Mouse (Mus musculus): ENCODE data around the gene Rab3a. TPM values are rescaled to one million over a fixed set of nuclear protein-coding genes. Genes with fewer than 3 reads are reported as not detected.

Gene Rab3a
- 832 and 885 TPM in 2 replicates for polyA plus RNA-seq (2015; fragmentation: Nextera tagmentation; extraction: Ambion mirVana)

GRCm38 (mm10) chr8:70754043-70754870 lies at the start of gene Rab3a:
Gene Rab3a, plus strand, starts transcription at chr8:70754679.

DNA sequence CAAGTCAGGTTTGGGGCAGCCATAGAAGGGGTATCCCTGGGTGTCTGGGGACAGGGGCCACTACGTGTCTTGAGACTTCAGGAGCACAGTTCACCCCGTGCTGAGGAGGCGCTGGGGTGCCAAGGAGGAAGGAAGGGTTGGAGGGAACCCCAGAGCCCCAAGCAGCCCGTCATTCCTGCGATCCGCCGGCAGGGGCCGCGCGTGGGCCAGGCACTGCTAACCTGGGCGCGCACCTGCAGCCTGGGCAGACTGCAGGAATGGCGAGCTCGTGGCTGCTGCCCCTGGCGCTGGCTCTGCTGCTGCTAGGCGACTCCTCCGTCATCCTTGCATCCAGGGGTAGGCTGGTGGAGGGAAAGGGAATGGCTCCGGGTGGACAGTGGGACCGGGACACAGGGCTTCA lies 36.2 kb upstream of the Rab3a start, which contains the start of gene Gm3336:
TSS of gene Gm3336 (plus strand) at position 247 of the 400 bp plus-strand sequence.

DNA sequence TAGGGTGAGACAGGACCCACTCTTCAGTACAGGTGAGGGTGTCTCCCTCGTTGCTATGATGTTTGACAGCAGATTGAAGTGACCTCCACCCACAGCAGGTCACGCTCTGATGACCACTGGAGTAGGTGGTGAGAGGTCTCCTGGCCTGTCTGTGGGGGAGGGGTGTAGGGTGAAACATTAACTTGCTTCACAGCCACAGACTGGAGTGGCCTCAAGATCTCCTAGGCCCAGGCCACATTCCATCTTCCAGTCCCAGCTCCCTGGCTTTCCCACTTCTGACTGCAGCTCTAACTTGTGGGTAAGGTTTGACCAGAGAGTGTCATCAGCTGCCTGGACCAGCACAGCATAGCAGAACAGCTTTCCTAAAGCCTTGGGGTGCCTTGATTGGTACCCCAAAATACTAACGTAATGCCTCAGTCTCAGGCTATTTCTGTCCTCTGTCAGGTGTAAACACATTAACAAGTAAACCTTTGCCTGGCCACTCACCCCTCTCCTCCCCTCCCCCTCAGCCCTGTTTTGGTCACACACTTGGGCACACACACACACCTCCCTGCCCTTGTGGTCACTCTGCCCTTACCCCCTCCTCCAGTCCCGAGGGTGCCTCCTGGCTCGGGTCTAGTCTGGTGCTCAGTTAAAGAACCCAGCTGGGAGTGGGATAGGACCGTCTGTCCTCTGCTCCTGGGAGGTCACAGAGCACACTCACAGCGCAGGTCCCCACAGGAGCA lies 30.8 kb upstream of the Rab3a start, which contains the start of gene Pde4c:
TSS of gene Pde4c (plus strand) at position 235 of the 725 bp plus-strand sequence.

GRCm38 (mm10) chr8:70760775-70761406 lies 6.4 kb downstream of the Rab3a start, which contains the start of gene Mpv17l2:
Gene Mpv17l2, minus strand, starts transcription at chr8:70760946.

DNA sequence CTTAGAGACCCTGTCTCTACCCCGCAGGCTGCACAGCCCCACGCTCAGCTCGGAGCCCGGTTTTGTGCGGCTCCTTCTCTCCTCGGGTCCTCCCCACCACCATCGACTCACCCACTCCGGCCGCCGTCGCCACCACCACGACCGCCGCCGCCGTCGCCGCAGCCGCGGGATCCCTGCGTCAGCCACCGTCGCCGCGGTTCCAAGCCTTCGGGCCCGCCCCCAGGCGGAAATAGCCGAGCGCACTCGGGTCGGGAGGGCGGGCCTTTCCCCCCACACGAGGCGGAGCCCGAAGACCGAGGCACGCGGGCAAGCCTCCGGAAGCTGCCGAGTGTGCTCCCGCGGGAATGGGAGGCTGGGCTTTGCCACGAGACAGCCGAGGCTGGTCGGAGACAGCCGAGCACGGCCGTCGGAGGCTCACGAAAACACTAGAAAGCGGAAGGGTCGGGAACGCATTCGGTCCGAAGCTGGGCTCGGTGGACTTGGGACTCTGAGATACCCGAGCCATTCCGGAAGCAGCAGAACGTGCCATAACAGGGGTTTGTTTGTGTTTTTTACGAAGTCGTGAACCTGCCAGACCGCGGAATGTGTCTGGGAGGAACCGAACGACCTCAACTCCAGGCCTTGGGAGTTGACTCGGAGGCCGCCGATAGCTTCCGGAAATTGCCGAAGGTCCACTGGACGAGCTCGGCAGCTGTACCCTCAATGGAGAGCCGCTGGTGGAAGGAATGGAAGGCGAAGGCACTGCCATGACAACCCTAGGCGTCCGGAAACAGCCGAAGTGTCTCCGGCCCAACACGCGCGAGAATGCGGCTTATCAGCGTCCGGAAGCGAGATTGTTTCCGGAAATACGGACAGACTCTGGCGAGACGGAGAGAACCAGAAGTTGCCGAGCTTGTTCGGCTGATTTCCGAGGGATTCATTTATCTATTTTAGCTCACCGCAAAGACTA lies 22.3 kb downstream of the Rab3a start, which contains the start of gene Pik3r2:
TSS of gene Pik3r2 (minus strand) at position 218 of the 949 bp plus-strand sequence.

GRCm38 (mm10) chr8:70804481-70805206 lies 50.2 kb downstream of the Rab3a start, which contains the start of gene Mast3:
Gene Mast3, minus strand, starts transcription at chr8:70805054.

GRCm38 (mm10) chr8:70808239-70808638 lies 53.8 kb downstream of the Rab3a start, which contains the start of gene Il12rb1:
Gene Il12rb1, plus strand, starts transcription at chr8:70808449.

Small RNA genes within 50 kb of the gene (microRNA-seq; reads per million reads assigned to microRNA genes)
- 0.87 reads per million for gene Mir7240

Other genes starting within 250 kb of the Rab3a start
- gene Rex1bd, start 247.9 kb upstream of the Rab3a start, polyA plus RNA-seq (2015; fragmentation: Nextera tagmentation; extraction: Ambion mirVana), result 212 and 215 TPM in 2 replicates
- gene Uba52, start 243.9 kb upstream of the Rab3a start, polyA plus RNA-seq (2015; fragmentation: Nextera tagmentation; extraction: Ambion mirVana), result 753 and 869 TPM in 2 replicates
- gene Fkbp8, start 227.0 kb upstream of the Rab3a start, polyA plus RNA-seq (2015; fragmentation: Nextera tagmentation; extraction: Ambion mirVana), result 305 and 354 TPM in 2 replicates
- gene Kxd1, start 226.7 kb upstream of the Rab3a start, polyA plus RNA-seq (2015; fragmentation: Nextera tagmentation; extraction: Ambion mirVana), result 52.3 and 54.9 TPM in 2 replicates
- gene Ell, start 215.2 kb upstream of the Rab3a start, polyA plus RNA-seq (2015; fragmentation: Nextera tagmentation; extraction: Ambion mirVana), result 11.4 and 14.1 TPM in 2 replicates
- 113 TPM in 2 replicates for gene Isyna1, start 160.3 kb upstream of the Rab3a start, polyA plus RNA-seq (2015; fragmentation: Nextera tagmentation; extraction: Ambion mirVana)
- 221 and 251 TPM in 2 replicates for gene Ssbp4, start 145.8 kb upstream of the Rab3a start, polyA plus RNA-seq (2015; fragmentation: Nextera tagmentation; extraction: Ambion mirVana)
- gene Lrrc25, start 138.5 kb upstream of the Rab3a start, polyA plus RNA-seq (2015; fragmentation: Nextera tagmentation; extraction: Ambion mirVana), result 2.3 and 2.5 TPM in 2 replicates
- gene Gdf15, start 122.2 kb upstream of the Rab3a start, polyA plus RNA-seq (2015; fragmentation: Nextera tagmentation; extraction: Ambion mirVana), result 0.55 and 0.79 TPM in 2 replicates
- 72.8 and 79.8 TPM in 2 replicates for gene Pgpep1, start 94.3 kb upstream of the Rab3a start, polyA plus RNA-seq (2015; fragmentation: Nextera tagmentation; extraction: Ambion mirVana)
- gene Lsm4, start 81.4 kb upstream of the Rab3a start, polyA plus RNA-seq (2015; fragmentation: Nextera tagmentation; extraction: Ambion mirVana), result 194 and 204 TPM in 2 replicates
- gene Jund, start 55.7 kb upstream of the Rab3a start, polyA plus RNA-seq (2015; fragmentation: Nextera tagmentation; extraction: Ambion mirVana), result 107 and 140 TPM in 2 replicates
- gene Iqcn, start 51.2 kb upstream of the Rab3a start, polyA plus RNA-seq (2015; fragmentation: Nextera tagmentation; extraction: Ambion mirVana), result 0.03 TPM in 1 of 2 replicates, not detected in the other
- gene Gm3336, start 36.1 kb upstream of the Rab3a start, polyA plus RNA-seq (2015; fragmentation: Nextera tagmentation; extraction: Ambion mirVana), result not detected in 2 replicates
- 0.12 and 0.14 TPM in 2 replicates for gene Pde4c, start 31.0 kb upstream of the Rab3a start, polyA plus RNA-seq (2015; fragmentation: Nextera tagmentation; extraction: Ambion mirVana)
- gene Mpv17l2, start 6.3 kb downstream of the Rab3a start, polyA plus RNA-seq (2015; fragmentation: Nextera tagmentation; extraction: Ambion mirVana), result 50.0 and 53.0 TPM in 2 replicates
- 81.0 and 96.3 TPM in 2 replicates for gene Pik3r2, start 22.0 kb downstream of the Rab3a start, polyA plus RNA-seq (2015; fragmentation: Nextera tagmentation; extraction: Ambion mirVana)
- 18.3 and 21.3 TPM in 2 replicates for gene Mast3, start 50.4 kb downstream of the Rab3a start, polyA plus RNA-seq (2015; fragmentation: Nextera tagmentation; extraction: Ambion mirVana)
- 0.09 and 0.14 TPM in 2 replicates for gene Il12rb1, start 53.8 kb downstream of the Rab3a start, polyA plus RNA-seq (2015; fragmentation: Nextera tagmentation; extraction: Ambion mirVana)
- 5.3 and 5.8 TPM in 2 replicates for gene Arrdc2, start 85.0 kb downstream of the Rab3a start, polyA plus RNA-seq (2015; fragmentation: Nextera tagmentation; extraction: Ambion mirVana)
- gene Kcnn1, start 108.6 kb downstream of the Rab3a start, polyA plus RNA-seq (2015; fragmentation: Nextera tagmentation; extraction: Ambion mirVana), result 9.4 and 10.1 TPM in 2 replicates
- 134 and 163 TPM in 2 replicates for gene Ccdc124, start 119.3 kb downstream of the Rab3a start, polyA plus RNA-seq (2015; fragmentation: Nextera tagmentation; extraction: Ambion mirVana)
- gene Slc5a5, start 138.1 kb downstream of the Rab3a start, polyA plus RNA-seq (2015; fragmentation: Nextera tagmentation; extraction: Ambion mirVana), result 5.6 and 5.9 TPM in 2 replicates
- 2,423 and 2,642 TPM in 2 replicates for gene Rpl18a, start 142.7 kb downstream of the Rab3a start, polyA plus RNA-seq (2015; fragmentation: Nextera tagmentation; extraction: Ambion mirVana)
- 49.9 and 57.3 TPM in 2 replicates for gene Map1s, start 151.3 kb downstream of the Rab3a start, polyA plus RNA-seq (2015; fragmentation: Nextera tagmentation; extraction: Ambion mirVana)